Mouse (Mus musculus) layer of hippocampus, postnatal 36 days (tissue): ENCODE measurements around the gene Asf1a. TPM values are rescaled to one million over a fixed set of nuclear protein-coding genes. Genes with fewer than 3 reads are reported as not detected.
A peak's percentile ranks its signal among the peaks of the same experiment; 100 is the strongest.
"Not testable (repeated sequence)": the region's sequence is repeated elsewhere in the genome, so short reads cannot be mapped to it uniquely, and the experiment has no call there.

Source experiments
- DNase-seq, 2 experiments: peaks; one replicate each; pipeline ENCODE4 v3.0.0; 2022
- total RNA-seq, 2 experiments: library from RNA; stranded (reverse); gene quantifications; 2 replicates each; pipeline ENCODE4 v1.2.3; 2021

Gene Asf1a
- total RNA-seq: 10 to 100 TPM; 22.9 to 30.4 TPM

GRCm38 (mm10) chr10:53596677-53597120, at the start of gene Asf1a:
Gene Asf1a, plus strand, starts transcription at chr10:53596757.
- DNase-seq: peak; percentile 96 to 97

GRCm38 (mm10) chr10:53562001-53562400, 34.6 kb upstream of the Asf1a start:
- no peak for DNase-seq

- no peak for DNase-seq
Observed at GRCm38 (mm10) chr10:53565538-53565937, 31.0 kb upstream of the Asf1a start.

GRCm38 (mm10) chr10:53568531-53568930, 28.0 kb upstream of the Asf1a start:
- DNase-seq: no peak

GRCm38 (mm10) chr10:53580137-53580536, 16.4 kb upstream of the Asf1a start:
- DNase-seq: no peak

- peak; percentile 21 to 27 for DNase-seq
Observed at GRCm38 (mm10) chr10:53580621-53581081, 15.9 kb upstream of the Asf1a start.

- no peak for DNase-seq
Observed at GRCm38 (mm10) chr10:53581087-53581486, 15.5 kb upstream of the Asf1a start.

GRCm38 (mm10) chr10:53585777-53586176, 10.8 kb upstream of the Asf1a start:
- no peak for DNase-seq

GRCm38 (mm10) chr10:53595744-53596676, 547 bp upstream of the Asf1a start:
- DNase-seq: no peak

GRCm38 (mm10) chr10:53597121-53597881, 744 bp downstream of the Asf1a start:
- DNase-seq: peak; percentile 41

GRCm38 (mm10) chr10:53598821-53599220, 2.3 kb downstream of the Asf1a start:
- no peak for DNase-seq

GRCm38 (mm10) chr10:53605328-53605727, 8.8 kb downstream of the Asf1a start:
- DNase-seq: no peak

- DNase-seq: no peak
Observed at GRCm38 (mm10) chr10:53608274-53608673, 11.7 kb downstream of the Asf1a start.

- peak; percentile 57 to 62 for DNase-seq
Observed at GRCm38 (mm10) chr10:53612172-53612571, 15.6 kb downstream of the Asf1a start.

- DNase-seq: no peak
Observed at GRCm38 (mm10) chr10:53613955-53614354, 17.4 kb downstream of the Asf1a start.

- no peak for DNase-seq
Observed at GRCm38 (mm10) chr10:53615850-53616616, 19.5 kb downstream of the Asf1a start.

- DNase-seq: peak; percentile 85 to 88
Observed at GRCm38 (mm10) chr10:53629247-53629917, 32.8 kb downstream of the Asf1a start.

- DNase-seq: peak; percentile 95
Observed at GRCm38 (mm10) chr10:53629918-53630250, 33.3 kb downstream of the Asf1a start.

GRCm38 (mm10) chr10:53630339-53630738, 33.8 kb downstream of the Asf1a start, which contains the start of gene Mcm9:
Gene Mcm9, minus strand, starts transcription at chr10:53630439.
- DNase-seq: not testable (repeated sequence)

GRCm38 (mm10) chr10:53634160-53634559, 37.6 kb downstream of the Asf1a start:
- no peak for DNase-seq

GRCm38 (mm10) chr10:53635246-53635971, 38.9 kb downstream of the Asf1a start:
- no peak for DNase-seq
